Mouse (Mus musculus): ENCODE results near the gene Itpr2. TPM values are rescaled to one million over a fixed set of nuclear protein-coding genes. Genes with fewer than 3 reads are reported as not detected.

Itpr2 gene
- 12.2 and 15.8 TPM in 2 replicates for polyA plus RNA-seq (2015; fragmentation: Nextera tagmentation; extraction: Ambion mirVana)

- Histone ChIP-seq H3K27ac (peak within 1 kb of the TSS; percentile 76), H3K9me3 (no peaks in the 10 kb centered on the region), H3K4me2 (peak within 1 kb of the TSS; percentile 96), H3K9ac (peak within 1 kb of the TSS; percentile 58), H3K4me3 (replicated peaks) (peak within 1 kb of the TSS; percentile 81), H3K36me3 (no peaks in the 10 kb centered on the region), H3K27me3 (replicated peaks) (no peaks in the 10 kb centered on the region), H3K4me1 (0 out of 2 replicates have a peak, but pooled peaks cover 9% of the 10 kb centered on the region)
- under 1% methylated on average over 65 of the region's 70 CpGs for WGBS
- peak; percentile 94 for ATAC-seq (ENCODE audit: insufficient read depth, low FRiP score, low read depth)
These were observed at the start of gene Itpr2 for GRCm38 (mm10) chr6:146501866-146502804. Itpr2 (minus strand) TSS chr6:146502223.

DNA sequence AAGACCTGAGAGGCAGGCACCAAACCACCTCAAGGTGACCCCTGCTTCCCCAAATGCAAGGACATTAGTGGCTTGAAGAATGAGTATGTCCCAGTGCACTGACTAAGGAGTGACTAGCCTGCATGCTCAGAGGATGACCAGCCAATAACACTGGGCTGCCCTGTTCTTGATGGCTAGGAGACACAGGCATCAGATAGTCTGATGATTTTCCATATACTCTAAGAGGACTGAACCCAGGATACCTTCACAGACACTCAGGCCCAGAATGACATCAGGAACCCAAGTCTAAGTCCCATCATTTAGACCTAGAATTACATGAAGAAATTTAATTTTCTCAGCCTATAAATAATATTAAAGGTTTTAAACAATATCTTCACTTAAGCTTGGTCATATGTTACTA, 49.3 kb upstream of the Itpr2 start:
- ATAC-seq (ENCODE audit: insufficient read depth, low FRiP score, low read depth) = no peak
- Histone ChIP-seq H3K4me1 (no peaks in the 10 kb centered on the region), H3K27me3 (replicated peaks) (no peaks in the 10 kb centered on the region), H3K4me2 (no peak overlapping the region), H3K9ac (no peak overlapping the region), H3K36me3 (peaks cover 40% of the 10 kb centered on the region), H3K4me3 (replicated peaks) (no peak overlapping the region), H3K27ac (no peak overlapping the region), H3K9me3 (no peaks in the 10 kb centered on the region)

DNA sequence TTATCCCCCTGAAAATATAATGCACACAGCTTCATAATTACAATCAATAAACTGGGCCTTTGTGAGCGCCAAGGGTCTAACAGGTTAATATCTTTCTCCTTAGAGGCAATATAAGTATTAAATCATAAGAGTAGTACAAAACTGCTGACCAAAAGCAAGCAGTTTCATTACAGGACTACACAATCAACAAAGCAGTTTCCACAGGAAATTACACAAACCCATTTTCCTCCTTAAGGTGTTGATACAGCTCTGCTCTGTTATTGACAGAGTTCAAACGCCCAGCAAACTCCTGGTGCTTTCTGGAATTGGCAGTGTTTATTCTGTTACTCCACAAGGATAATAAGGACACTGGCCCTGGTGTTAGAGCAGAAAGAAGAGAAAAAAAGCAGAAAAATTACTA, 48.4 kb upstream of the Itpr2 start:
- Histone ChIP-seq H3K9ac (no peak overlapping the region), H3K4me1 (no peaks in the 10 kb centered on the region), H3K9me3 (no peaks in the 10 kb centered on the region), H3K36me3 (peaks cover 33% of the 10 kb centered on the region), H3K4me2 (no peak overlapping the region), H3K27me3 (replicated peaks) (no peaks in the 10 kb centered on the region), H3K4me3 (replicated peaks) (no peak overlapping the region), H3K27ac (no peak overlapping the region)
- WGBS = 84% methylated on average over 2 of the region's 2 CpGs
- no peak for ATAC-seq (ENCODE audit: insufficient read depth, low FRiP score, low read depth)

DNA sequence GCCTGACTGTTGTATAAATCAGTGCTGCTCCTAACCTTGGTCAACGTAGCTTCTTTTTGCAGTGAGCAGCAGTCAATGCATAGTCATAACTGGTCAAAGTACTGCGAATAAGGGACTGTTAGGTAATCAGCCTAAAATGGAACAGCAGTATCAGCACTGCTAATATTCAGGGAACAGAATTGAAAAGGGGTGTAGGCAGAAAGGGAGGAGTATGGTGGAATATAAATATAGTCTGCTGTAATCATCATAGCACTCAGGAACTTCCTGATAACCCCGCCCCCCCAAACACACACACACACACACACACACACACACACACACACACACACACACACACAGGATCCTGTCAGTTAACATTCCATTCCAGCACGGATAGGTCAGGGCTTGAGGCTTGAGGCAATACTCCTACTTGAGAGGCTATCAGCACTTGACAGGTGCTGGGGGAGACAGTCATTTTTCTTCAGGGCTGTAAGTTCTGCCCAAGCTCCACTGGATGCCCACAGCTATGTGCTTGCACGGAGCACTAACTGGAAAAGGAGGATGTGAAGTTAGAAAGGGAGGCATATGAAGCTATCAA, 43.4 kb upstream of the Itpr2 start:
- no peaks in the 10 kb centered on the region for H3K9me3 ChIP-seq
- no peak overlapping the region for H3K4me3 ChIP-seq (replicated peaks)
- H3K36me3 ChIP-seq = peaks cover 16% of the 10 kb centered on the region; the same call in 1 of the 2 replicates
- 76% methylated on average over 5 of the region's 5 CpGs for WGBS
- no peak overlapping the region for H3K27ac ChIP-seq
- no peaks in the 10 kb centered on the region for H3K4me1 ChIP-seq
- H3K27me3 ChIP-seq (replicated peaks) = no peaks in the 10 kb centered on the region
- no peak overlapping the region for H3K9ac ChIP-seq
- peak; percentile 35; the same call in 1 of the 2 replicates for ATAC-seq (ENCODE audit: insufficient read depth, low FRiP score, low read depth)
- H3K4me2 ChIP-seq = no peak overlapping the region

DNA sequence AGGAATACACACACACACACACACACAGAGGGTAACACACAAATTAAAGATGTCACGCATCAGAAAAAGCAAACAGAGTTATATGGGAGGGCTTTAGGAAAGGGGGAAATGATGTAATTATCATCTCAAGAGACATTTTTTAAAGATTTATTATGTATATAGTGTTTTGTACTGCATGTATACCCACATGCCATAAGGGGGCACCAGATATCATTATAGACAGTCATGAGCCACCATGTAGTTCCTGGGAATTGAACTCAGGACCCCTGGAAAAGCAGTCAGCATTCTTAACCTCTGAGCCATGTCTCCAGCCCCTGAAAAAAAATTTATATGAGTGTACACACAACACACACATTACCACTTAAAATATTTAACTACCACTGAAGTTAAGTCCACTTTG, 42.6 kb upstream of the Itpr2 start:
- Histone ChIP-seq H3K36me3 (peaks cover 10% of the 10 kb centered on the region; the same call in 1 of the 2 replicates), H3K27ac (no peak overlapping the region), H3K4me1 (no peaks in the 10 kb centered on the region), H3K9ac (no peak overlapping the region), H3K4me3 (replicated peaks) (no peak overlapping the region), H3K4me2 (no peak overlapping the region), H3K27me3 (replicated peaks) (no peaks in the 10 kb centered on the region), H3K9me3 (no peaks in the 10 kb centered on the region)
- no peak for ATAC-seq (ENCODE audit: insufficient read depth, low FRiP score, low read depth)
- 89% methylated on average over 1 of the region's 1 CpGs for WGBS

DNA sequence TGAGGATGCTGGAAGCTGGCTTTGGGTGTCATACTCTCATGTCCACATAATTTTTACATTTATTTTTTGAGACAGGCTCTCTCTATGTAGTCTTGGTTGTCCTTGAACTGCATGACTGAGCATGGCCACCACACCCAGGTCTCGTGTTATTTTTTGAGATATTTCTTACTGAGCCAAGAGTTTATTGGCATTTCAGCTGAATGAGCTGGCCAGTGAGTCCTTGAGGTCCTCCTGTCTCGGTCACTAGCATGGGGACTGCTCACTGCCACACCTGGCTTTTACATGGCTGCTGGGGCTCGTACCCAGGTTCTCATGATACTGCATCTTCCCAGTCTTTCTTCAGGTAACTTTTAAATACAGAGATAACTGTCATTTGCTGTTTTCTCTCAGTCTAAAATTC, 38.4 kb upstream of the Itpr2 start:
- WGBS = 85% methylated on average over 3 of the region's 3 CpGs
- no peak overlapping the region for H3K4me3 ChIP-seq (replicated peaks)
- H3K36me3 ChIP-seq = no peaks in the 10 kb centered on the region
- no peaks in the 10 kb centered on the region for H3K9me3 ChIP-seq
- no peak overlapping the region for H3K9ac ChIP-seq
- ATAC-seq (ENCODE audit: insufficient read depth, low FRiP score, low read depth) = no peak
- no peaks in the 10 kb centered on the region for H3K27me3 ChIP-seq (replicated peaks)
- no peak overlapping the region for H3K27ac ChIP-seq
- H3K4me1 ChIP-seq = peaks cover 4% of the 10 kb centered on the region; the same call in 1 of the 2 replicates
- no peak overlapping the region for H3K4me2 ChIP-seq

GRCm38 (mm10) chr6:146538661-146539060, 36.6 kb upstream of the Itpr2 start:
- Histone ChIP-seq H3K9me3 (no peaks in the 10 kb centered on the region), H3K4me1 (peaks cover 4% of the 10 kb centered on the region; the same call in 1 of the 2 replicates), H3K4me3 (replicated peaks) (no peak overlapping the region), H3K27me3 (replicated peaks) (no peaks in the 10 kb centered on the region), H3K4me2 (no peak overlapping the region), H3K36me3 (no peaks in the 10 kb centered on the region), H3K9ac (no peak overlapping the region), H3K27ac (no peak overlapping the region)
- 48% methylated on average over 4 of the region's 4 CpGs for whole genome bisulfite sequencing
- ATAC-seq (ENCODE audit: insufficient read depth, low FRiP score, low read depth) = no peak

GRCm38 (mm10) chr6:146538071-146538470, 36.0 kb upstream of the Itpr2 start:
- no peak overlapping the region for H3K4me3 ChIP-seq (replicated peaks)
- no peak overlapping the region for H3K27ac ChIP-seq
- H3K27me3 ChIP-seq (replicated peaks) = no peaks in the 10 kb centered on the region
- ATAC-seq (ENCODE audit: insufficient read depth, low FRiP score, low read depth) = no peak
- no peaks in the 10 kb centered on the region for H3K9me3 ChIP-seq
- WGBS = 42% methylated on average over 2 of the region's 2 CpGs
- H3K4me2 ChIP-seq = no peak overlapping the region
- H3K36me3 ChIP-seq = no peaks in the 10 kb centered on the region
- no peak overlapping the region for H3K9ac ChIP-seq
- peaks cover 4% of the 10 kb centered on the region; the same call in 1 of the 2 replicates for H3K4me1 ChIP-seq

GRCm38 (mm10) chr6:146537111-146537510, 35.1 kb upstream of the Itpr2 start:
- peak; percentile 18 for ATAC-seq (ENCODE audit: insufficient read depth, low FRiP score, low read depth)

DNA sequence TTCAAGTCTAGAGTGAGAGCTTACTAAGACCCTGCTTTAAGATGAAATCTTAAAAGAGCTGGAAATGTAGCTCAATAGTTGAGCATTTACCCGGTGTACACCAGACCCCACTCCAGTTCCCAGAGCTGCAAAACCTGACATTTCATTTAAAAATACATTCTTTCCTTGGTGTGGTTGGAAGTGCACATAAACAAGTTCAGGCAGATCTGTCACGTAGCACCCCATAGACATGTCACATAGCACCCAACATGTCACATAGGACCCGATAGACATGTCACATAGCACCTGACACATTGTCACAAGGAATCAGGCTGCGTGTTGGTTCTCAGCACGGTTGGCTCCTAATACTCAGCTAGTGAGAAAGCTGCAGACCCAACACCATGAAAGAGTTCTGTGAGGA, 33.5 kb upstream of the Itpr2 start:
- ATAC-seq (ENCODE audit: insufficient read depth, low FRiP score, low read depth) = no peak
- no peaks in the 10 kb centered on the region for H3K9me3 ChIP-seq
- no peak overlapping the region for H3K4me3 ChIP-seq (replicated peaks)
- no peaks in the 10 kb centered on the region for H3K36me3 ChIP-seq
- H3K4me2 ChIP-seq = no peak overlapping the region
- peaks cover 4% of the 10 kb centered on the region; the same call in 1 of the 2 replicates for H3K4me1 ChIP-seq
- no peak overlapping the region for H3K27ac ChIP-seq
- no peaks in the 10 kb centered on the region for H3K27me3 ChIP-seq (replicated peaks)
- 91% methylated on average over 5 of the region's 5 CpGs for WGBS
- no peak overlapping the region for H3K9ac ChIP-seq

More at GRCm38 (mm10) chr6:146537111-146537510, 35.1 kb upstream of the Itpr2 start:
- Histone ChIP-seq H3K27ac (no peak overlapping the region), H3K9me3 (no peaks in the 10 kb centered on the region), H3K4me2 (no peak overlapping the region), H3K4me1 (peaks cover 4% of the 10 kb centered on the region; the same call in 1 of the 2 replicates), H3K9ac (no peak overlapping the region), H3K4me3 (replicated peaks) (no peak overlapping the region), H3K27me3 (replicated peaks) (no peaks in the 10 kb centered on the region), H3K36me3 (no peaks in the 10 kb centered on the region)
- 59% methylated on average over 4 of the region's 4 CpGs for WGBS

GRCm38 (mm10) chr6:146533146-146533545, 31.1 kb upstream of the Itpr2 start:
- H3K36me3 ChIP-seq = no peaks in the 10 kb centered on the region
- no peaks in the 10 kb centered on the region for H3K9me3 ChIP-seq
- no peak overlapping the region for H3K4me3 ChIP-seq (replicated peaks)
- ATAC-seq (ENCODE audit: insufficient read depth, low FRiP score, low read depth) = no peak
- H3K27me3 ChIP-seq (replicated peaks) = no peaks in the 10 kb centered on the region
- H3K9ac ChIP-seq = no peak overlapping the region
- peaks cover 3% of the 10 kb centered on the region; the same call in 1 of the 2 replicates for H3K4me1 ChIP-seq
- H3K27ac ChIP-seq = no peak overlapping the region
- no peak overlapping the region for H3K4me2 ChIP-seq
- WGBS = 87% methylated on average over 4 of the region's 4 CpGs

DNA sequence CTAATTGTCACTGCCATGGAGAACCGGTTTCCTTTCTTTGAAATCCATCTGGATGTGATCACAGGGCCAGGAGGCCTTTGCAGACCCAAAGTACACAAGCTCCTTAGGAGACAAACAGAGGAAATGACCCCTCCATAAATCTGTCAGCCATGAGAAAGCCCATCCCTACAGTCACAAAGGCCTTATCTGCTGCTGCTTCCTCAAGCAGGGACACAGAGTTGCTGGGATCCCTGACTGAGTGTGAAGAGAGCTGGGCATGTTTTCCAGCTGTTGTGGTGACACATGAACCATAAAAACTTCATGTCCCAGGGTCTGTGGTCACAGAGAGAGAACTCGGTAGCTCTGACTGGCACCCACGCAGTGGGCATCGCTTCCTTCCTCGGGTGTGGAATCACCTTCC, 28.7 kb upstream of the Itpr2 start:
- H3K9ac ChIP-seq = no peak overlapping the region
- H3K4me1 ChIP-seq = peaks cover 3% of the 10 kb centered on the region; the same call in 1 of the 2 replicates
- H3K4me3 ChIP-seq (replicated peaks) = no peak overlapping the region
- no peaks in the 10 kb centered on the region for H3K27me3 ChIP-seq (replicated peaks)
- no peaks in the 10 kb centered on the region for H3K36me3 ChIP-seq
- H3K4me2 ChIP-seq = no peak overlapping the region
- no peak overlapping the region for H3K27ac ChIP-seq
- peak; percentile 70; the same call in 1 of the 2 replicates for ATAC-seq (ENCODE audit: insufficient read depth, low FRiP score, low read depth)
- no peaks in the 10 kb centered on the region for H3K9me3 ChIP-seq
- WGBS = 25% methylated on average over 5 of the region's 5 CpGs
